Mouse (Mus musculus): Measurements from ENCODE around the gene Rftn1.

DNA sequence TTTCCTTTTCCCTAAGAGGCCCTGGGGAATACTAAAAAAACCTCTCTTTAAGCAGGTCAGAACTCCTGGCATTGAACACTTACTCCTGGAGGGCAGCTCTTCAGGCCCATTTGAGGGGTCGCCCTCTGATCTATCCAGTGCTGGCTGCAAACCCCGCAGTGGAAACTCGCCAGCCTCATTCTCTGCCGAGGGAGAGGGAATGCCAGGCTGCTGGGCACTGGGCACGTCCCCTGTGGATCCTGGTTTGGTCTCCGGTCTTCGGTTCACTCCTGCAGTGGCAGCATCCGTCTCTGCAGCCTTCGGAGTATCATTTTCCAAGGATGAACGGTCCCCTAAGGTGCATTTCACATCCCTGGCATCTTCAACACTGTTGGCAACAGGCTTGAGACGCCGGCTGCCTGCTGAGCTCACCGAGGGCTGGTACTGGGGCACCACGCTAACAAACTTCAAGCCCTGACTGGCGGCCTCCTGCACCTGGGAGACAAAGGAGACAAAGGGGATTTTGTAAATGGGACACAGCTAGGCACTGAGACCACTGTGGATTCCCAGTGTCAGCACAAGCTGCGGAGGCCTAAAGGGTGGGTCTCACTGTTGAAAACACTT is 135.2 kb downstream of the Rftn1 start:
- TF ChIP-seq CTCF (IDR thresholded peaks at IDR 0.05; ENCODE audit: control insufficient read depth, insufficient read depth, insufficient replicate concordance, low read depth, low read length) (no peak), POLR2A (IDR thresholded peaks at IDR 0.05; ENCODE audit: control insufficient read depth, low read depth, low read length) (no peak)
